Mouse (Mus musculus) 3T3-L1 (cell line): Measurements from ENCODE around the gene Slit3.
A peak's percentile ranks its signal among the peaks of the same experiment; 100 is the strongest.

ENCODE experiments used
- DNase-seq: peaks from one replicate; pipeline ENCODE4 v3.0.0-alpha.2; 2015; ENCODE audit warnings: low read depth, low spot score

Gene Slit3

DNA sequence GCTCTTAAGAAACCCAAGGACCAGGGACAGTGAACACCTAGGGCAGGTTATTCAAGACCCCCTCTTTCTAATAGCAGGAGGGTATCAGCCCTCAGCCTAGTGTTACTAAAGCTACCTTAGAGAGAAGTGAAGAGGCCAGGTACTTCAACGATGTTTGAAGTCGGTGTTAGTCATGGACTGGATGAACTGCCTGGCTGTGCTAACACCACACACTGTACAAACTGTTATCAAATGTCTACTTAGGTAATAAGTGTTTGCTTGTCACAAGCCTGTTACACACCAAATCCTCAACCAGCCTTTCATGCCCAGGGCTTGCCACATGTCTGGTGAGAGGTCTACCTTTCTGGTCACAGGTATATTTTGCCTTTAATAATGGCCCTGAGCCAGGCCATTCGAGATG lies 153.0 kb downstream of the Slit3 start:
- DNase-seq: no peak

DNA sequence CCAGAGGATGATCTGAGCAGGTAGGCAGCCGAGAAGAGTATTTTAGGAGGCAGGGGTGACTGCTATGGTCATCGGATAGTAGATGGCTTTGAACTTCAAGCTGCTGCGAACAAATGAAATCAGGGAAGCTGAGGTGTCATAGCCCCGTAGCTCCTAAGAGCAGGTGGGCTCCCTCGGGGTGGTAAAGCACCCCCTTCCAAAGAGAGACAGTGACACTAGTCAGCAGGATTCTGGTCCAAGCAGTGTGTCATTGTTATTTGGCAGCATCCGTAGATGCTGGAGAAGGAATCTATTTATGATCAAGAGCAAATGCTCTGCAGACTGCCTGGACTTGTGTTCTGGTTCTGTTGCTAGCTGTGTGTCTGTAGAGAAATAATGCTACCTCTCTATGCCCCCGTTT lies 154.3 kb downstream of the Slit3 start:
- no peak for DNase-seq

- no peak for DNase-seq
Observed at GRCm38 (mm10) chr11:35276001-35276400, 155.0 kb downstream of the Slit3 start.

- no peak for DNase-seq
Observed at GRCm38 (mm10) chr11:35278128-35278769, 157.2 kb downstream of the Slit3 start.

- DNase-seq: no peak
Observed at GRCm38 (mm10) chr11:35280826-35281225, 159.8 kb downstream of the Slit3 start.

GRCm38 (mm10) chr11:35282001-35282632 lies 161.1 kb downstream of the Slit3 start:
- peak; percentile 21 for DNase-seq

GRCm38 (mm10) chr11:35282825-35283571 lies 162.0 kb downstream of the Slit3 start:
- no peak for DNase-seq

- no peak for DNase-seq
Observed at GRCm38 (mm10) chr11:35283767-35284166, 162.7 kb downstream of the Slit3 start.

- DNase-seq: no peak
Observed at GRCm38 (mm10) chr11:35286578-35287390, 165.8 kb downstream of the Slit3 start.

DNA sequence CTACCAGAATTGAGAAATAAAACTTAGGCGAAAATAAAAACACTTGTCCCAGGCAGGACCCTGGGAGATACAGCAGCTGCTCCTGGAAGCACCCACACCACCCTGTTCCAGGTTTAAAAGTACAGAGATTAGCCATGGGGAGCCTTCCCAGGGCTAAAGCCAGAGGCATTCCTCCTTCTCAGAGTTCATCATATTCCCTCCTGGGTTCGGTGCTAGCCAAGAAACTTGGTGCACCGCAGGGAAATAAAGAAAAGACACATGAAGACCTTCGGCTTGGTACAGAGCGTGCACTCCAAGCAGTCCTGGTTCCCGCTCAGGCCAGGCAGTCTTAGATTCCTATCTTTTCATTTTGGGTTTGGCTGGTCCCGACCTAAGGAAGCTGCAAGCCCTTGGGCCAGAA lies 167.0 kb downstream of the Slit3 start:
- DNase-seq: no peak

GRCm38 (mm10) chr11:35288761-35289278 lies 167.8 kb downstream of the Slit3 start:
- no peak for DNase-seq

DNA sequence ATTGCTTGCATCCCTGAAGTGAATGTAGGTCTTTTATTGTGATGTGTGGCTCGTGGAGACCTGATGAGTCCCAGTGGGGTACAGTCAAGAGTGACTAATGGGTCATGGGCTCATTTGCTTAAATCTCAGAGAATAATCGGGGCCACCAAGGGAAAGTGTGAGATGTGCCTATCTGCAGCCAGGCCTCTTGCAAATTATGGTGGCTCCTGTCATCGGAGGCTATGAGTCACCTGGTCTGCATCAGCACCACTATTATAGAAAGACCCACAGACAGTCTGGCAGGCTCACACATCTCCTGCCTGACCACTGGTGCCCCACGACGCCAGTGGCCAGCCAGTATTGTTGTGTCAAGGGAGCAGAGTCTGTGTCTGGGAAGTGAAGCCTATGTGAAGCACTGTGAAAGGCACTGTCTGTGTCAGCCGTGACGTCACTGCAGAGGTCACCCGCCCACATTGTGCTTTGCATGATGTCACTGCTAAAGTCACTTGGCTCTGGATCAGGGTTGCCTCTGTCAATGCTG lies 171.3 kb downstream of the Slit3 start:
- no peak for DNase-seq

GRCm38 (mm10) chr11:35293197-35293596 lies 172.2 kb downstream of the Slit3 start:
- peak; percentile 35 for DNase-seq

GRCm38 (mm10) chr11:35294670-35295069 lies 173.6 kb downstream of the Slit3 start:
- no peak for DNase-seq

- DNase-seq: no peak
Observed at GRCm38 (mm10) chr11:35295162-35295799, 174.3 kb downstream of the Slit3 start.

GRCm38 (mm10) chr11:35296803-35297202 lies 175.8 kb downstream of the Slit3 start:
- DNase-seq: no peak

GRCm38 (mm10) chr11:35297319-35297718 lies 176.3 kb downstream of the Slit3 start:
- DNase-seq: no peak

- DNase-seq: no peak
Observed at GRCm38 (mm10) chr11:35298526-35298925, 177.5 kb downstream of the Slit3 start.

DNA sequence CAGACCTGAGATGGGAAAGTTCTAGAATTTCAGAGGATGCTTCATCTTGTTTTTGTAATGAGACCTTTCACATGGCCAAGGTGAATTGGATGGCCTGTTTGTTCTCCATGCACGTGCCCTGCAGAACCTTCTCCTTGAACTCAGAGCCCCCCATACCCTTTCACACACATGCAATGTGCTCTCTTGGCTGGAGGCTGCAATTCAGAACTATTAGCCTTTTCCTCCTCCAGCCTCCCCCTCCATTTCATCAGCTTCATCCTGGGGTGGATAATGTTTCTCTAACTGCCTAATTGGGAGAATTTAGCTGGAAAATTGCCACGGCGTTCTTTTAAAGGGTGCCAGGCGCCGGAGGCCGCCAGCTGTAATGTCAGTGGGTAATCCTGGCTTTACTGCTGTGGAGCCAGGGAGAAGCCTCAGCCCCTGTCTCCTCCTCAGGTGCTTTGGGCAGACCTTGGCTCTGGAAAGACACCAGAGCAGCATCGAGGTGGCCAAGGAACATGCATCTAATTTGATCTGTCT lies 178.9 kb downstream of the Slit3 start:
- no peak for DNase-seq

DNA sequence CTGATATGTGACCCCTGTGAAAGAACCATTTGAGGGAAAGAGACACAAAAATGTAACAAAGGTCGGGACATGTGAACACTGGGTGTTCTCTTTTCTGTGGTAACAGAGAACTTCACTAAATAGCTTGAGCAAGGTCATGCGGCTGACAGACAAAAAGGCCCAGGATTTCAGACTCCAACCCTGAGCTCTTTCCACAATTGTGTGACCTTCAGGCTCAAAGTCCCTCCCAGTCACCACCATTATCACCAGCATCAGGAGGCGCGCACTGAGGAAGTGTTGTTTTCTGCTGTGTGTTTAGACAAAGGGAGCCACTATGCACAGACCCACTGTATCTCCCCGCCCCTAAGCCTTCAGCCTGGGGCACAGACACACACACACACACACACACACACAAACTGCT lies 181.2 kb downstream of the Slit3 start:
- DNase-seq: no peak
